Mouse (Mus musculus): ENCODE data around the gene Shc3.

Gene Shc3

DNA sequence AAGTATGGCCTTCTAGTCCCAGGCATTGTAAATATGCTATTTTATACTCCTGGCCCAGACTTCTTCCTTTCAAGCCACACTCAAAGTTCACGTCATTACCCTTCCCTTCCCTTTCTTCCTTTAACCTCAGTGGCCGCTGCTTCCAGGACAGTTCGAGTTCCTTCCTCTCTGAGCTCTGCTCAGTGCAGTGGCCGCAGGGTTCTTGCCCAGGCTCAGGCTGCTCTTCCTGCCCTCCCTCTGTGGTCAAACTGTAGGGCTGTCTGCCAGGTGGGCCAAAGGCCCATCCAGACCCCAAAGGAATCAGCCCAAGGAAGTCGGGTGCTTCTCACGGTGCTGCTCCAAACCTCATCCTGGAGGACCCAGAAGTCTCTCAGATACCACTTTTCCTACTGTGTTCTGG, 151.4 kb downstream of the Shc3 start:
- no peak for DNase-seq (ENCODE audit: low read depth)

- DNase-seq (ENCODE audit: low read depth): no peak
Measured at GRCm38 (mm10) chr13:51416727-51417126, 152.5 kb downstream of the Shc3 start.

DNA sequence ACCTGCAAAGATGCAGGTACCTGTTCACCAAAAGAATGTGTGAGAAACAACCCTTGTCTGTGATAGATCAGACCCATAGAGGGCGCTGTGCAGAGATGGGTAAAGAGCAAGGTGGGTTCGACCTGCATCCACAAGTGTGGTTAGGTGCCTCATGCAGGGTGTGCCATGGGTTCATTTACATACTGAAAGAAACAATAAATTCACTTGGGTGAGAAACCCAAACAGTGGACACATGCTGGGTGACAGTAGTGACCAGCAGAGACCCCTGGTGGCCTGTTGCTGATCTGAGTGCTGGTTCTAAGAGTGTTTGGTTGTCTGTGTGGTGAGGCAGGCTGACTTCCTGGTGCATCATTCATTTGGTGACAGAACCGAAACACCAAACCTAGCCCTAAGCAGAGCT, 155.8 kb downstream of the Shc3 start:
- DNase-seq (ENCODE audit: low read depth): peak; percentile 64

DNA sequence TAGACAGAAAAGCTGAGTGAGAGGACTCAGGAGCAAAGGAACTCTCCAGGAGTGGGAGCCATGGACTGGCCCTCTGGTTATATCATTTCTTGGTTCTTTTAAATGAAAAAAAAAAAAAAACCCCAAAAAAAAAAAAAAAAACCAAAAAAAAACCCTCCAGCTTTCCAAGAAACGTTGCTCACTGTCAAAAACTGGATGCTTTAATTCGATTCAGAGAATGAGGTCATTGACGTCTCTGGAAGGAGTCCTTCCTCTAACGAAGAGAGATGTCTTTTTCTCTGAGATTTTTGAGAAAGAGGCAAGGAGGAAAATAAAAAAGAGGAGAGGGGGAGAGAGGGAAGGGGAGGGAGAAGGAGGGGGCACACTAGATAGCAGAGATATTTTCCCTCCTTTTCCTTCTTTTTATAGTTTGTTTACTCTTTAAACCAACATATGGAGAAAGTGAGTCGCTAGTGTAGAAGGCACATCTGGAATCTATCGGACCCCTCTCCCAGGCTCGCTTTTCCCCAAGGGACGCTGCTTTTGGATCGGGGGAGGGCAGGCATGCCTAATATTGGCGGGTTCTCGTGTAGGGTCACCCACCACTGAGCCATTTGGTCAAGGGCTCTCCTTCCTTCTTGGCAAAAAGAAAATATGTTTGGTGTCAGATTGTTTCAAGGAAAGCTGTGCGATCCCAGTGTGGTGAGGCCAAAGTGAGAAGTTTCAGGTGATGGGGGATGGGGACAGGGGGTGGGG, 157.4 kb downstream of the Shc3 start:
- no peak for DNase-seq (ENCODE audit: low read depth)

GRCm38 (mm10) chr13:51411243-51411642, 158.0 kb downstream of the Shc3 start:
- DNase-seq (ENCODE audit: low read depth): no peak

DNA sequence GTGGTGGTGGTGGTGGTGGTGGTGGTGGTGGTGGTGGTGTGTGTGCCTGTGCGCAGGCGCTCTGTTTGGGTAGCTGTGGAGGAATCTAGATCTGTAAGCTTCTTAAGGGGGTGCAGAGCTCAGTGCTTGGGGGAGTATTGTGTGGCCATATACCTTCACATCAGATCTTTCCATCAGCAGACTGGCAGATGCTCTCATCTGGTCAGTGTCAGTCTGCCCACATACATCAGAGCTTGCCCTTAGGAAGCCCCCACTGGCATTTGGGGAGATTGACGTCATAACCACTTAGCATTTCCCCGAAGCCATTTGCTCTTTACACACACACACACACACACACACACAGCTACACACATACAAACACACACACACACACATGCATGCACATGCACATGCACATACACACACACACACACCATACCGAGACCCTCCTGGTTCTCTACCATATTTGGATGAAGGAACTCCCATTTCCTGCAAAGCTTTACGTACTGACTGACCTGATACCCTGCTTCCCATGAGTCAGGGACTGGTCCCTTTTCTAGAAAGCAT, 159.2 kb downstream of the Shc3 start:
- no peak for DNase-seq (ENCODE audit: low read depth)

GRCm38 (mm10) chr13:51408519-51409001, 160.7 kb downstream of the Shc3 start, which contains the start of gene S1pr3:
Gene S1pr3, plus strand, starts transcription at chr13:51408639.
- no peak for DNase-seq (ENCODE audit: low read depth)

- no peak for DNase-seq (ENCODE audit: low read depth)
Measured at GRCm38 (mm10) chr13:51407541-51408217, 161.5 kb downstream of the Shc3 start.

DNA sequence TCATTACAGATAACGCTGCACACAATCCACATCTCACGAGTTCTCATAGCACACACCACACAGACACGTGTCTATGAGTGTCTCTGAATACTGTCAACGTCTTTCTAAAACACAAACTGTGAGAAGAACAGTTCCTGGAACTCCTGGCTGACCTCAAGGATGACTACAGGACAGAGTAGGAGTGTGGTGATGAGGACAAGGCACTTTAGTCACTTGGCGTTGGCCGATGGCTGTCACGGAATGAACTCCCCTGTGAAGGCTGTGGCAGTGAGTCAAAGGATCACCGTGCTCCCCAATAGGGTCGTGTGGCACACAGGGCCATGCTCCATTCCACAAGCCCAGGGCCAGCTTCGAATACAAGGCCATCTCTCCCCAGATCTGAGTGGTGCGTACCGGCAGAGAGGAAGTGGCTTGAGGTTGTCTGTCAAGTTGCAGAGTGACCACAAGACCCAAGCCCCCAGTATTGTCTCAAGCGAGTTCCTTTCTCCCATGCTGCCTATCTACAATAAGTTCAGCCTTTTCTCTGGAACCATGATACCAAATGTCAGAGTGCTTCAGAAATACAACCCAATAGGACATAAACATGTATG, 163.4 kb downstream of the Shc3 start:
- no peak for DNase-seq (ENCODE audit: low read depth)

DNA sequence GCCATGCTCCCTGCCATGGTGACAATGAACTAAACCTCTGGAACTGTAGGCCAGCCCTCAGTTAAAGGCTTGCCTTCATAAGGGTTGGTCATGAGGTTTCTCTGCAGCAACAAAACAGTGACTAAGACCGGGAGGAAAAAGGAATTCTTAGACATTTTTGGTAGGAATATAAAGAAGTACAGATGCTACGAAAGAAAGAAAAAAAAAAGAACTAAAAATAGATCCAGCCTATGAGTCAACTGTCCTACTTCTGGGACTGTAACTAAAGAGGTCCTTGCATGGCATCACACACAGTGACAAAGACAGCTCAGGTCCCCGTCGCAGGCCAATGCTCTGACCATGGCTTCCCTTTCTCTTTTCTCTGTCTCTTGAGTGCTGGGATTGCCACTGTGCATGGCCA, 164.7 kb downstream of the Shc3 start:
- DNase-seq (ENCODE audit: low read depth): no peak

GRCm38 (mm10) chr13:51400736-51401501, 168.3 kb downstream of the Shc3 start:
- peak; percentile 73 for DNase-seq (ENCODE audit: low read depth)

DNA sequence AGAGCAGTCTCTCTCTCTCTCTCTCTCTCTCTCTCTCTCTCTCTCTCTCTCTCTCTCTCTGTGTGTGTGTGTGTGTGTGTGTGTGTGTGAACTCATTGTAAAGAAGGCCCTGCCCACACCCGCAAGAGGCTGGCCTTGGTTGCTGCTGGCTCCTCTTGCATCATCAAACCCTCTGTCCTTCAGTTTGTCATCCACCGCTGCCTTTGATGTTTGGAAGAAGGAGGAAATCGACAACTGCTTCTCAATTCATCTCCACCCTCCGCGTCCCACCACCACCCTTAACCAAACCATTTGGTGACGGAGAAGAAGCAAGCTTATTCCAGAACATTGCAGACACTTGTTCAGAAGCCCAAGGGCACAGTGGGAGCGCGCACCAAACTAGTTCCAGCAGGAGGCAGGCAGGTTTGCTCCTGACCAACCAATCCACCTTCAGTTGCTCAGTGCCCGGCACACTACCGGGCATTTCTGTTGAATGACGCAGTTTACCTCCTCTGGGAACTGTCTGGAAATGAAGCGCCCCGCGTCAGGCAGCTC, 169.0 kb downstream of the Shc3 start:
- peak; percentile 71 for DNase-seq (ENCODE audit: low read depth)

GRCm38 (mm10) chr13:51399562-51399961, 169.7 kb downstream of the Shc3 start:
- DNase-seq (ENCODE audit: low read depth): no peak

DNA sequence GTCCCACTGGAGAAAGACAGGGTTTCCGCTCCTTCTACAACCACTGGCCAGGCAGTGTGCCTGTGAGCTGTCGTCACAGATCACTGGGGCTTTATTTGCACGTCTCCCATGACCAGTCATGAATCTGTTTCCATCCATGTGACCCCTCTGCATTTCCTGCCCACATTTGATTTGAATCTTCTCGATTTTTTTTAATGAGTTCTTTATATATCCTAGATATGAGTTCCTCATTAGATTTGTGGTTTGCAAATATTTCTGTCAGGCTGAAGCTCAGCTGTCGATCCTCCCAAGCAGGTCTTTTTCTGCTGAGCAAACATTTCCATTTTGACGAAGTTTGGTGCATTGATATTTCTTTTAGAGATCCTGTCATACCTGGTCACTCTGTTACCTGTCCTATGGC, 171.4 kb downstream of the Shc3 start:
- DNase-seq (ENCODE audit: low read depth): no peak

DNA sequence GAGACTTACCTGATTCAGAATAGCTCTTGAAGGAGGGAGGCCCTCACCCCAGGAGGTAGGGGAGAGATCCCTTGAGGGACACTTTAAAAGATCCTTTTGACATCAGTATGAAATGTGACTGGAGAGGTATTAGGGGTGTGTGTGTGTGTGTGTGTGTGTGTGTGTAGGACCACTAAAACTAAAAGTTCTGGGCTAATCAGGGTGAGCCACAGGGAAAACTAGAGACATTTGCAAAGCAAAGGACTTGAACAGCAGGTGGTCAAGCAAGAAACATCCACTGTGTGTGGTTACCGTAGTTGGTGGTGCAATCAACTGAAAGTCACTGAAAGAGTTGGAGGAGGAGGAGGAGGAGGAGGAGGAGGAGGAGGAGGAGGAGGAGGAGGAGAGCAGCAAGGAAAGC, 177.0 kb downstream of the Shc3 start:
- DNase-seq (ENCODE audit: low read depth): no peak

- peak; percentile 38 for DNase-seq (ENCODE audit: low read depth)
Measured at GRCm38 (mm10) chr13:51391359-51391916, 177.8 kb downstream of the Shc3 start.

DNA sequence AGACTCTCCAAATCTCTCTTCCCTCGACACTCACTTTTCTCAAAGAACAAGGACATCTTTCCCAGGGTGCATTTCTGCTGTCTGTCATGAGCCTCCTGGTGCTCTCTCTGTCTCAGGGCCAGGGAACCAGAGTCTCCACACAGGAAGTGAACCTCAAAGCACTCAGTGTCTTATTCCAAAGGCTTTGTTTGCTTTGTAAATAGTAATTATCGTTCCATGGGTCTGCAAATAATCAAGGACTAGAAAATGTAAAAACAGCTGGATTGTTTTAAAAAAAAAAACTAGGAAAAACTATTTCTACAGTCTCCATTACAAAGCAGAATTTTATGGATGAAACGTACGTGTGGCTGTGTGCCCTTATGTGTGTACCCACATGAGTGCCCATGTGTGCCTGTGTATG, 178.8 kb downstream of the Shc3 start:
- no peak for DNase-seq (ENCODE audit: low read depth)

- no peak for DNase-seq (ENCODE audit: low read depth)
Measured at GRCm38 (mm10) chr13:51387908-51388307, 181.3 kb downstream of the Shc3 start.

- no peak for DNase-seq (ENCODE audit: low read depth)
Measured at GRCm38 (mm10) chr13:51384899-51385298, 184.3 kb downstream of the Shc3 start.

- DNase-seq (ENCODE audit: low read depth): no peak
Measured at GRCm38 (mm10) chr13:51381498-51381897, 187.7 kb downstream of the Shc3 start.

Measured in induced T-regulatory cell, adult 2 months (primary cell).